Mouse (Mus musculus) inflammation-experienced regulatory T-cells, adult 6 months (primary cell): ENCODE data around the gene C5ar1. TPM values are rescaled to one million over a fixed set of nuclear protein-coding genes. Genes with fewer than 3 reads are reported as not detected.
A peak's percentile ranks its signal among the peaks of the same experiment; 100 is the strongest.
"Not testable (repeated sequence)": the region's sequence is repeated elsewhere in the genome, so short reads cannot be mapped to it uniquely, and the experiment has no call there.

Experiments used
- ATAC-seq: one replicate; pipeline ENCODE4 v1.8.0; 2017
- polyA plus RNA-seq, 3 experiments: library from polyadenylated mRNA; unstranded; fragments of 100-300 nt; shearing (Covaris generic); gene quantifications; one replicate each; pipeline ENCODE4 v1.2.1; 2017

Gene C5ar1
- polyA plus RNA-seq = under 1 TPM in 1 of 3 experiments, not detected in 2; 0.21 TPM

DNA sequence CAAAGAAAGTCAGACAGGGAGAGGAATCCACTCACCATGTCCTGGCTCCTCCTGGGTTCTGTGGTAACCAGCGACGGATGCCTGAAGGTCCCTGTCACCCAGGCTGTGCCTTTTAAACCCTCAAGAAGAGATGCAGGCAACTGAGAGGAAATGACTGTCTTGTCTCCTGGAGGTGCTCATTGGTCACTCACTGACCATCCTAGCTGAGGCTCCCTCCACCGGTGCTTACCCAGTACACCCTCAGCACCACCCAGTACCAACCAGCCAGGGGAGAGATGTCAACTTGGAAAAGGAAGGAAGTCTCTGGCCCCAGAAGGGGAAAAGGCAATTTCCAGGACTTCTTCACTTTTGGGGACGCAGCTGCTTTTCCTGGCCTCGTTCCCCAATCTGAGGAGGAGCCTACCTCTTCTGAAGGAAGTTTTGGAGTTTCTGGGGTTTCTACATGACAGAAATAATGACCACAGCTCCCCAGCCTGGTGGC is at the start of gene C5ar1:
Gene C5ar1 (minus strand): TSS at position 431 of the 481 bp plus-strand sequence.
- no peak for ATAC-seq

DNA sequence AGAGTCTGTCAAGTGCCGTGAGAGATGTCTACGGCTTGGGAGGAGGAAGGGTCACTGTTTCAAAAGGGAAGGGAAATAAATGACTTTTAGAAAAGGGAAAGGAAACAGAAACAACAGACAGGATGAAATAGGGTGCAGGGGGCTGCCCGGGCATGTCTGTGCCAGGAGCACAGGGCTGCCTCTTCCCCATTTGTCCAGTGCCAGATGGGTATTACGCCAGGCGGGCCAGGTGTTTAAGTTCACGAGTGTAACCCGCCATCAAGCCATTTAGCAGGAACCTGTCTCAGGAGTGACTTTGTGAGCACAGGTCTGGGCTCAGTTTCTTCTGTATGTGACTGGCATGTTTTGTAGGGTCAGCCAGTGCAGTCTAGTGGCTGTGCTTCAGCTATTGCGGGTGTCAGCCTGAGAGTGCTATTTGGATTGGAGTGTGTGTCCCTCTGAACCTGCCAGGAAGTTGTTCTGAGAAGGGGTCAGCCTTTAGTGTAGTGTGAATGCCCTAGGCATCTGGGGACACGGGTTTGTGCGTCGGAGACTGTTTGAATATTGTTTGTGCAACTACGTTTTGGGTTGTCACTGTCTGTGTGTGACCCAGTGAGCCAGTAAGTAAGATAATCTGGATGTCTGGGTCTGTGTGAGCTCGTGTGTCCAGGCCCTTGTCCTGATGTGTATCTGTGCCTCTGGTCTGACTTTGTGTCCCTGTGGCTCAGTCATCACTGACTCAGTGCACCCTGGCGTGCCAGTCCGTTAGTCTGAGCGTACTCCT is 49.4 kb upstream of the C5ar1 start:
- no peak for ATAC-seq

- ATAC-seq = not testable (repeated sequence)
Measured at GRCm38 (mm10) chr7:16308093-16308492, 48.8 kb upstream of the C5ar1 start, which contains the start of gene Bbc3. Bbc3 (plus strand) TSS chr7:16308393.

DNA sequence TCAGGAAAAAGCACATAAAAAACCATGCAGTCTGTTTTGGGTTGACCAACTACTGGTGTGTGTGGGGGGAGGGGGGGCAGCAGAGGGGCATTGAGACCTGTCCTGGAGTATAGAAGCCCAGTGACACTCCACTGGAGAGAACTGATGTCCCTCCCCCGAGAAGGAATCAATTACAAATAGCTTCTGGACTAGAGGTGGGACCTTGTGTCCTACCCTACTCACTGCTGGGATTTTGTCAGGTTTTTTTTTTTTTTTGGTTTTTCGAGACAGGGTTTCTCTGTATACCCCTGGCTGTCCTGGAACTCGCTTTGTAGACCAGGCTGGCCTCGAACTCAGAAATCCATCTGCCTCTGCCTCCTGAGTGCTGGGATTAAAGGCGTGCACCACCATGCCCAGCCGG is 47.8 kb upstream of the C5ar1 start:
- ATAC-seq = not testable (repeated sequence)

GRCm38 (mm10) chr7:16299419-16300035 is 40.2 kb upstream of the C5ar1 start:
- ATAC-seq = peak; percentile 16

GRCm38 (mm10) chr7:16298927-16299326 is 39.6 kb upstream of the C5ar1 start:
- ATAC-seq = no peak

DNA sequence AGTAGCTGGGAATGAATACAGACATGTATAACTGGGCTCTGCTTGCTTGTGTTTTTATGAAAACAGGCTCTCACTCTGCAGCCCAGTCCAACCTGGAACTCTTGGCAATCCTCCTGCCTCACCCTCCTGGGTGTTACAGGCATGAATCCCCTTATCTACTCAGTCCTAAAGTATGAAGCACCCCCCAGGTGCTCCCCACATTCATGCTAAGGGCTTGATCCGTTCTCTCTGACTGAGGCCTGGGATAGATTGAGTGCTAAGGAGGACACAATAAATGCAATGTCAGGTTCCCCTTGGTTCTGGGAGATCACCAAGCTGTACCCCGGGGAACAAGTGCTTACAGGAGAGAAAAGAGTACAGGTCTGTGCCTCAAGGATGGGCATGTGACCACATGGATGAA is 38.3 kb upstream of the C5ar1 start:
- ATAC-seq = no peak

- ATAC-seq = peak; percentile 63
Measured at GRCm38 (mm10) chr7:16296766-16297390, 37.5 kb upstream of the C5ar1 start.

DNA sequence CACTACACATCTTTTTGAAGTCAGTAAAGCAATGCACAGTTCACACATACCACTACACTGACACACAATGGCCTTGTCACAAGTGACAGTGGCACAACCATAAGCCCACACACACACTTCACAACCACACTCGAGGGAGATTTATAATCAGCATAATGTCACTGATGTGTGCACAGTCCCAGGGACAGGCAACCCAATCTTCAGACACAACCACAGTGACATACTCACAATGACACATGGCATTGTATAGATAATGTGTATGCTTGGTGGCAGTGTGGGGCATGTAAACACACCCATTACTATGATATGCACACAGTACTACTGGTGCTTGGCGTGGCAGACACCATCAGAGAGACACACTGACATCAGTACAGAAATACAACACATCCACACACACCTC is 36.8 kb upstream of the C5ar1 start:
- no peak for ATAC-seq

DNA sequence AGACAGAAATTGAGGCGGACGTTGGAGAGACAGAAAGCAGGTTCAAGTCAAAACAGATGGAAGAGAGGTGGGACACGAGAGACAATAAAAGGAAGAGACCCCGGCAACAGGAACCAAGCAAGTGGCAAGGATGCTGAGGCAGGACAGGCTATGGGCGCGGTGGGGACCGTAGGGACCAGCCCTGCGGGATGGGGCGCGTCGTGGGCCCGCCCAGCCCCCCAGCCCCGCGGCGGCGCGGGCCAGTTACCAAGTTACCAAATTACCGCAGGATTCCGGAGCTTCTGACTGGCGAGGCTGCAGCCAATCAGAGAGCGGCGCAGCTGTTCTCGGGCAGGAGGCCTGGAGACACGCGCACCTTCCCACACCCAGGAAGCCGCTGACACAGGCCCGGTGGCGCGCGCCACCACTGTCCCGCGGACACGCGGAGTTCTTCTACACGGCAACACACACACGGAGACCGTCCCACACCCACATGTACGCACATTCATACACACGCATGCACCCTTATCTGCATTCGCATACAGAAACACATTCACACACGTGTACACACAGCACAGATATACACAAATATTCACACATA is 36.1 kb upstream of the C5ar1 start:
- peak; percentile 60 for ATAC-seq

DNA sequence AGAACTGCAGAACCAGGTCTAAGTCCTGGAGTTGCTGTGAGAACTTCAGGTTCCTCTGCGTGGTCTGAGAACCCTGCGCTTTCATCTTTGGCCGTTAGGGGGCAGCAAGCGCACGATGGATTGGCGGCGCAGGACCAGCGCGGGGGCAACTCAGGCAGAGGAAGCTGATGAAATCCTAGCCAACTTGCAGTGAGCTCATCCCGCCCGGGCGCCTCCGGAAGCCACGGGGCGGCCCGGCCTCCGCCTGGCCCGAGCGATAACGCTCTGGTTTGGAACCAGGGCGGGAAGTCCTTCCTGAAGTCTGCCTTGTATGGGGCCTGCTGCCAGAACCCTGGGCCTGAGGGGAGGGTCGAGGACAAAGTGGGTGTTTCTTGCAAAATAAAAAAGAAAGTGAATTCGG is 35.5 kb upstream of the C5ar1 start:
- peak; percentile 64 for ATAC-seq

DNA sequence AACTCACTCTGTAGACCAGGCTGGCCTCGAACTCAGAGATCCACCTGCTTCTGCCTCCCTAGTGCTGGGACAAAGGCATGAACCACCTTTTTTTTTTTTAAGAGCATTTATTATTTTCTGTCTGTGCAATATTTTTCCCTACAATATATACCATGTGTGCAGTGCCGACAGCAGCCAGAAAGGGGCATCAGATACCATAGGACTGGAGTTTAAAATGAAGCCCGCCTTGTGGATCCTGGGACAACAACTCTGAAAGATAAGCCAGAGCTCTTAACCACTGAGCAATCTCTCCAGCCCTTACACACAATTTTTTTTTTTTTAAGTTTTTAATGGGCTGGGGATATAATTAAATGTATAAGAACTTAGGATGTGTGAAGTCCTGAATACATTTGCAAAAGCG is 35.0 kb upstream of the C5ar1 start:
- ATAC-seq = peak; percentile 5

GRCm38 (mm10) chr7:16287791-16288190 is 28.5 kb upstream of the C5ar1 start:
- ATAC-seq = no peak

GRCm38 (mm10) chr7:16287016-16287415 is 27.7 kb upstream of the C5ar1 start:
- no peak for ATAC-seq

DNA sequence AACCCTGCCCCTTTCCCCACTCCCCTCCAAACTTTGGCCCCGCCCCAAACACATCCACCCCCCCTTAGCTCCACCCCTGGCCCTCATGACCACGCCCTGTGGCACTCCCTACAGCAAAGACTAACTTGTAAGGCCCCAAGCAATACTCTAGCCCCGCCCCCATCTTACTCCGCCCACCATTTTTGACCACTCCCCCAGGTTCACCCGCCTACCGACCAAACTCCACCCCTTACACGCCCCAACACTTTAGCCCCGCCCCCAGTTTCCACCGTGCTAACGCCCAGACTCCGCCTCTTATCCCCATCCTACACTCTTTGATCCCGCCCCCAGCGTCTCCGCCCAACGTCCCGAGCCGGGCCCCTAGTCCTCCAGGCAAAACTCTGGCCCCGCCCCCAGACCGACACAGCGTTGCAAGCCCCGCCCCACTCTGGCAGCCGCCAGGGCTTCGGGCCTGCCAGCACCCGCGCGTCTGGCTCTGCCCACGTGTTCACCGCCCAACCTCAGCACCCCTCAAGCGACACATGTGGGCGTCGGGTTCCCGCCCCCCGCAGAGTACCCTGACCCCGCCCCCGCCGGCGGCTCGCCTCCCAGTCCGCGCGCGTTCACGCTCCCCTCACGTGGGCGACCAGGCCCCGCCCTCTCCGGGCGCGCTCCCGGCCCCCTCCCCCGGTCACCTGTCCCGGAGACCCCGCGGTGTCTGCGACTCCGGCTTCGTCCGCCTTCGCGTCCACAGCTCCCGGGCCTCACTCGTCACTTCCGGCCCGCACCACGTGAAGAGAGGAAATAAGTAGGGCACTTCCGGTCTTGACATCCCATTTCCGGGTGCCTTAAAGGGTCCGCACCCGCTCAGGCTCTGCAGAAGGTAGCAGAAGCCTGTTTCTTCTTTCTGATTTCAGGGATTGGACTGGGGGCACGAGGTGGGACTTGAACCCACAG is 27.0 kb upstream of the C5ar1 start, which contains the start of gene Ccdc9:
Gene Ccdc9 (minus strand): TSS at position 770 of the 936 bp plus-strand sequence.
- peak; percentile 86 for ATAC-seq

GRCm38 (mm10) chr7:16285450-16286025 is 26.2 kb upstream of the C5ar1 start:
- peak; percentile 3 for ATAC-seq

DNA sequence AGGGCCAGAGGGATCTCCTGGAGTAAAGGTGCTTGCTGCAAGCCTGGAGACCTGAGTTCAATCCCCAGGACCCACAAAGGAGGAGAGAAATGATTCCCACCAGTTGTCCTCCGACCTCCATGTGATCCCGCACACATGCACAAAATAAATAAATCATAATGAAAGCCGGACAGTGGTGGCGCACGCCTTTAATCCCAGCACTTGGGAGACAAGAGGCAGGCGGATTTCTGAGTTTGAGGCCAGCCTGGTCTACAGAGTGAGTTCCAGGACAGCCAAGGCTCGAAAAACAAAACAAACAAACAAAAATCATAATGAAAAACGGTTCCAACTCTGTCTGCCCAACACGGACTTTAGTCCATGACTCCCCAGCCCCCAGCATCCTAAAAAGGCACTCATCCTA is 25.6 kb upstream of the C5ar1 start:
- no peak for ATAC-seq

GRCm38 (mm10) chr7:16284001-16284400 is 24.7 kb upstream of the C5ar1 start:
- no peak for ATAC-seq

DNA sequence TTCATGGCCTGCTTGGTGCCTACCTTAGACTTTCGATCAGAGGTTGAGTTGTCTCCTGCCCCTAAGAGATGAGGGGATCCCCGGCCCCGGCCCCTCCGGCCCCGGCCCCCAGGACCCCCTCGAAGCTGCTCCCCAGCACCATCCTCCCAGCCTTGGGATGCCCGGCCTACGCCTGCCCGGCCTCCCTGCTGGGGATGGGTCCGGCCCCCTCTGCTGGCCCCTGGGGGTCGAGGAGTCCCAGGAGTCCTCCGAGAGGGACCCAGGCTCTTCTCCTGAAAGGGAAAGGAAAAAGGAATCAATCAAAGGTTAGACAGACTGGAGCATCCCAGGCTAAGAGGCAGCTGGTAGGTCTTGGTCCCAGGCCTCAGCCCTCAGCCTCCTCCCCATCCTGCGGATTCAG is 23.0 kb upstream of the C5ar1 start:
- ATAC-seq = no peak

GRCm38 (mm10) chr7:16280721-16281120 is 21.4 kb upstream of the C5ar1 start:
- ATAC-seq = no peak
